Mouse (Mus musculus) cerebellum, adult 2 months (tissue): ENCODE data around the gene Ppp1r14d.

Source experiments
- CTCF ChIP-seq: fragments of 200-500 bp; IDR thresholded peaks from 2 replicates; pipeline ENCODE4 v1.5.1; 2011; ENCODE audit warnings: low read depth, mild to moderate bottlenecking, control low read depth, low read length, moderate library complexity, borderline replicate concordance; ENCODE audit not compliant: insufficient read depth
- POLR2A ChIP-seq: fragments of 200-500 bp; IDR thresholded peaks from 2 replicates; pipeline ENCODE4 v1.6.1; 2011; ENCODE audit warnings: low read length, control low read depth, borderline replicate concordance; ENCODE audit not compliant: insufficient read depth

GRCm38 (mm10) chr2:119250377-119250776 lies 20.7 kb upstream of the Ppp1r14d start:
- no peak for TF ChIP-seq POLR2A
- TF ChIP-seq CTCF = no peak
